Mouse (Mus musculus) lung, embryonic 15.5 days (tissue): ENCODE results near the gene Pbx1. TPM values are rescaled to one million over a fixed set of nuclear protein-coding genes. Genes with fewer than 3 reads are reported as not detected.
A peak's percentile ranks its signal among the peaks of the same experiment; 100 is the strongest.

ENCODE experiments used
- ATAC-seq: fragments of 200-750 bp; cut with Nextera tagmentation; 2 replicates; pipeline ENCODE4 v1.8.0; 2017; ENCODE audit warnings: moderate number of reproducible peaks, borderline replicate concordance; ENCODE audit not compliant: low FRiP score, low TSS enrichment; ENCODE audit errors: extremely low read depth
- H3K27ac ChIP-seq: fragments of 300-500 bp; sonication (generic); 2 replicates; pipeline ENCODE4 v1.5.1; 2015; ENCODE audit warnings: moderate library complexity, mild to moderate bottlenecking, inconsistent platforms
- H3K27me3 ChIP-seq: fragments of 300-500 bp; sonication (generic); 2 replicates; pipeline ENCODE4 v1.6.1; 2015; ENCODE audit warnings: inconsistent platforms
- H3K36me3 ChIP-seq: fragments of 300-500 bp; sonication (generic); 2 replicates; pipeline ENCODE4 v1.6.1; 2015; ENCODE audit warnings: inconsistent platforms
- H3K4me1 ChIP-seq: fragments of 300-500 bp; sonication (generic); 2 replicates; pipeline ENCODE4 v1.6.1; 2015; ENCODE audit warnings: inconsistent platforms
- H3K4me2 ChIP-seq: fragments of 300-500 bp; sonication (generic); 2 replicates; pipeline ENCODE4 v1.6.1; 2015; ENCODE audit warnings: inconsistent platforms, mild to moderate bottlenecking, moderate library complexity
- H3K4me3 ChIP-seq: fragments of 300-500 bp; sonication (generic); 2 replicates; pipeline ENCODE4 v1.5.1; 2015; ENCODE audit warnings: mild to moderate bottlenecking, inconsistent platforms
- H3K9ac ChIP-seq: fragments of 300-500 bp; sonication (generic); 2 replicates; pipeline ENCODE4 v1.6.1; 2015; ENCODE audit warnings: inconsistent platforms
- H3K9me3 ChIP-seq: fragments of 300-500 bp; sonication (generic); 2 replicates; pipeline ENCODE4 v1.6.1; 2016; ENCODE audit warnings: inconsistent platforms
- WGBS: fragments of 180-500 bp; shearing (Covaris S2); methylation state at CpG from one replicate; pipeline ENCODE4 v1.1.7; 2015; 5-methylcytosine and 5-hydroxymethylcytosine counted together
- polyA plus RNA-seq: library from polyadenylated mRNA; unstranded; fragments of >200 nt; fragmentation: Nextera tagmentation; extraction: Ambion mirVana; gene quantifications from 2 replicates; pipeline ENCODE4 v1.2.1, GENCODE M21; 2015

Gene Pbx1
- polyA plus RNA-seq, 1 experiment from 2014 or later, result 40.6 TPM

- H3K4me2 ChIP-seq, result no peak overlapping the region
- H3K27me3 ChIP-seq, result no peaks in the 10 kb centered on the region
- WGBS, result 29% methylated on average over 5 of the region's 5 CpGs
- H3K36me3 ChIP-seq, result no peaks in the 10 kb centered on the region
- peak overlapping the region; percentile 63; the same call in 1 of the 2 replicates for H3K27ac ChIP-seq
- no peak overlapping the region for H3K4me3 ChIP-seq
- H3K9ac ChIP-seq, result no peak overlapping the region
- ATAC-seq, result peak; percentile 78; the same call in 1 of the 2 replicates
- peaks cover 25% of the 10 kb centered on the region for H3K4me1 ChIP-seq
- no peaks in the 10 kb centered on the region for H3K9me3 ChIP-seq
These were observed 362.3 kb downstream of the Pbx1 start for GRCm38 (mm10) chr1:168069740-168070139.
